Mouse (Mus musculus): ENCODE data around the gene Chek2. TPM values are rescaled to one million over a fixed set of nuclear protein-coding genes. Genes with fewer than 3 reads are reported as not detected.

Chek2 gene
- polyA plus RNA-seq, 1 experiment from 2014 or later, result 47.5 TPM

- no peaks in the 10 kb centered on the region for H3K4me1 ChIP-seq
- H3K27me3 ChIP-seq (ENCODE audit: poor library complexity, severe bottlenecking), result no peaks in the 10 kb centered on the region
- no peak overlapping the region for H3K4me3 ChIP-seq
- DNase-seq (ENCODE audit: extremely low spot score, low spot score), result no peak
- peaks cover 56% of the 10 kb centered on the region for H3K36me3 ChIP-seq (replicated peaks)
- no peak overlapping the region for H3K27ac ChIP-seq
- WGBS, result 83% methylated on average over 1 of the region's 1 CpGs
- no peaks in the 10 kb centered on the region for H3K9me3 ChIP-seq
Measured at GRCm38 (mm10) chr5:110889945-110890344, 50.2 kb downstream of the Chek2 start.

DNA sequence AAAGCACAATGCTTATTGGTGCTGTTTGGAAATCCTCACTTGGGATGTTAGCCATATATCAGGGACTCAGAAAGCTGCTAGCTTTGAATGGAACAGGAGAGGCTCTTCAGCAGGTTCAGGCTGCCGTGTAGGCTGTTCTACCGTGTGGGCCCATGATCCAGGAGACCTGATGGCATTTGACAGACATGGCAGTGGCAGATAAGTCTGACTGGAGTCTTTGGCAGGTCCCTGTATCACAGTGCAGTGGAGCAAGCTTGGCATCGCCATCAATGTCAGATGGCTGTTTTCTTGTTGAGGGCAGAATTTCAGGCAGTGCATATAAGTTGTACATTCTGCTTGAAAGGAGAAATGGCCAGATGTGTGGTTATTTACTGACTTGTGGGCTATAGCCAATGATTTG, 50.8 kb downstream of the Chek2 start:
- no peak overlapping the region for H3K27ac ChIP-seq
- no peak for DNase-seq (ENCODE audit: extremely low spot score, low spot score)
- no peaks in the 10 kb centered on the region for H3K27me3 ChIP-seq (ENCODE audit: poor library complexity, severe bottlenecking)
- H3K4me1 ChIP-seq, result no peaks in the 10 kb centered on the region
- H3K9me3 ChIP-seq, result no peaks in the 10 kb centered on the region
- peaks cover 56% of the 10 kb centered on the region for H3K36me3 ChIP-seq (replicated peaks)
- whole genome bisulfite sequencing, result 98% methylated on average over 3 of the region's 3 CpGs
- H3K4me3 ChIP-seq, result no peak overlapping the region

DNA sequence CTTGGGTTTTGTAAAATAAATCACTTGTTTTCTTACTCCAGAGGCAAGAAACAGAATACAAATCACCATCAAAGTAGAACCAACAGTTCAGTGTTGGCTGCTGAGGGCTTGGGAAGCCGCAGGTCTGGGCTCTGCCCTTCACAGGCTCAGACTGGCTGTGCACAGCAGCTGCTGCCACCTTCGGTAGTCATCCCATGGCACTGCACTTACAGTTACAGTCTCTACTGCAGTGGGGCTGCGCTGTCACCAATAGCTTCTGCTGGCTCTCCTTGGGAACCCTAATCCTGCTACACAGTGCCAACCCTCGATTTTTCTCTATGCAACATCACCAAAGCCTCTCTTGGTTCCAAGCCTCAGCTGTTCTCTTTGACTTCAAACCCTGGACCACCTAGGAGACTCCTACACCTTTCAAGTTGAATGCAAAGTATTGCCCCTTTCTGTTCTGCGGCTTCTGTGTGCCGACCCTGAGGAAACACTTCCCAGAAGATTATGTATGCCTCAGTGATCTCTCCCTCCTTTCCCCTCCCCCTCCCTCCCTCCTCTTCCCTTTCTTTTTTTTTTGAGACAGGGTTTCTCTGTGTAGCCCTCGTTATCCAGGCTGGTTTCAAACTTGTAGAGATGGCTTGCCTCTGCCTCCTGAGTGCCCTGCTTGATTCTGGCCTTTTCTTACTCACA, 57.5 kb downstream of the Chek2 start:
- DNase-seq (ENCODE audit: extremely low spot score, low spot score), result peak; percentile 20
- H3K4me3 ChIP-seq, result no peak overlapping the region
- peak overlapping the region; percentile 74 for H3K27ac ChIP-seq
- H3K27me3 ChIP-seq (ENCODE audit: poor library complexity, severe bottlenecking), result no peaks in the 10 kb centered on the region
- no peaks in the 10 kb centered on the region for H3K9me3 ChIP-seq
- peaks cover 51% of the 10 kb centered on the region for H3K36me3 ChIP-seq (replicated peaks)
- WGBS, result 30% methylated on average over 7 of the region's 7 CpGs
- peaks cover 27% of the 10 kb centered on the region for H3K4me1 ChIP-seq

DNA sequence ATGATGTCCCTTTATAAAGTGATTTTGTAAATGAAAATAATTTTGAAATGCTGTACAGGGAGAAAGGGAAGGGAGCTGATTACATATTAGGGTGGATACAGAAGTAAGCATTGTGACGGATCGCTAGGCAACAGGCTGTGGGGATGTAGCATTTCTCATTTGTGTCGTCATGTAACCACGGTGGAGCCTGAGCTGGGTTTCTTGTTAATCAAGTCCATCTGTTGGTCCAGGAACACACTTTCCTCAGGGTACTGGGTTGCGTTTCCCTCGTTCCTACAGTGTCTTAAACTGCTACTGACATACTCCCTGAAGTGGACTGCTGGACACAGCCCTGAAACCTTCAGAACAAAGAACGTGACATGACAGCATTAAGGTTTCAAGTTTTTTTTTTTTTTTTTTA, 58.4 kb downstream of the Chek2 start:
- Histone ChIP-seq H3K4me1 (peaks cover 27% of the 10 kb centered on the region), H3K9me3 (no peaks in the 10 kb centered on the region), H3K27ac (no peak overlapping the region), H3K4me3 (no peak overlapping the region), H3K27me3 (ENCODE audit: poor library complexity, severe bottlenecking) (no peaks in the 10 kb centered on the region), H3K36me3 (replicated peaks) (peaks cover 45% of the 10 kb centered on the region)
- peak; percentile 29 for DNase-seq (ENCODE audit: extremely low spot score, low spot score)
- 53% methylated on average over 7 of the region's 7 CpGs for WGBS

DNA sequence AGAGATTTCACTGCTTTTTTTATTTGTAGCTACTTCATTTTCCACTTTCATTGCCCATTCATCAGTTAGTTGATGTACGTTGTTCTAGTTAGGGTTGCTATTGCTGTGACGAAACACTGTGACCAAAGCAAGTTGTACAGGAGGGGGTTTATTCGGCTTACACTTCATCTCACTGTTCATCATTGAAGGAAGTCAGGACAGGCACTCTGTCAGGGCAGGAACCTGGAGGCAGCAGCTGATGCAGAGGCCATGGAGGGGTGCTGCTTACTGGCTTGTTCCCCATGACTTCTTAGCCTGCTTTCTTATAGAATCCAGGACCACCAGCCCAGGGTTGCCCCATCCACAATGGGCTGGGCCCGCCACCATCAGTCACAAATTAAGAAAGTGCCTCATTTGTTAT, 59.0 kb downstream of the Chek2 start:
- peaks cover 39% of the 10 kb centered on the region for H3K36me3 ChIP-seq (replicated peaks)

DNA sequence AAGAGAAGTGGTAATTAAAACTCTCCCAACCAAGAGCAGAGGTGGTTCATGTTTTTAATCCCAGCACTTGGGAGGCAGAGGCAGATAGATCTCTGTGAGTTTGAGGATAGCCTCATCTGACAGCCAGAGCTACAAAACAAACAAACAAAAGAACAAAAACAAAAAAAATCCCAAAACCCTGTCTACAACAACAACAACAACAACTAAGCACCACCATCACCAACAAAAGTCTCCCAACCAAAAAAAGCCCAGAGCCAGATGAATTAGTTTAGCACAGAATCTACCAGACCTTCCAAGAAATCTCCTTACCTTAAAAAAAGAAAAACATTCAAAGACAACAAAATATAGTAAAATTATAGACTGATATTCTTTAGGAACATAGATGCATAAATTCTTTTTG, 60.6 kb downstream of the Chek2 start:
- Histone ChIP-seq H3K4me1 (peaks cover 27% of the 10 kb centered on the region), H3K27me3 (ENCODE audit: poor library complexity, severe bottlenecking) (no peaks in the 10 kb centered on the region), H3K4me3 (no peak overlapping the region), H3K36me3 (replicated peaks) (peaks cover 30% of the 10 kb centered on the region), H3K27ac (no peak overlapping the region), H3K9me3 (peaks cover under 1% of the 10 kb centered on the region; the same call in 1 of the 2 replicates)
- DNase-seq (ENCODE audit: extremely low spot score, low spot score), result no peak

More for the DNA sequence above, 59.0 kb downstream of the Chek2 start:
- Histone ChIP-seq H3K4me3 (no peak overlapping the region), H3K27me3 (ENCODE audit: poor library complexity, severe bottlenecking) (no peaks in the 10 kb centered on the region), H3K27ac (0 out of 2 replicates have a peak overlapping the region, but pooled peaks have one; percentile 21), H3K9me3 (no peaks in the 10 kb centered on the region), H3K4me1 (peaks cover 27% of the 10 kb centered on the region)
- no peak for DNase-seq (ENCODE audit: extremely low spot score, low spot score)
- WGBS, result 85% methylated on average over 4 of the region's 4 CpGs

GRCm38 (mm10) chr5:110906708-110907107, 66.9 kb downstream of the Chek2 start:
- 88% methylated on average over 1 of the region's 1 CpGs for WGBS
- Histone ChIP-seq H3K4me3 (no peak overlapping the region), H3K36me3 (replicated peaks) (peaks cover 33% of the 10 kb centered on the region), H3K27ac (no peak overlapping the region), H3K9me3 (peaks cover 4% of the 10 kb centered on the region; the same call in 1 of the 2 replicates), H3K4me1 (no peaks in the 10 kb centered on the region), H3K27me3 (ENCODE audit: poor library complexity, severe bottlenecking) (no peaks in the 10 kb centered on the region)
- DNase-seq (ENCODE audit: extremely low spot score, low spot score), result no peak

DNA sequence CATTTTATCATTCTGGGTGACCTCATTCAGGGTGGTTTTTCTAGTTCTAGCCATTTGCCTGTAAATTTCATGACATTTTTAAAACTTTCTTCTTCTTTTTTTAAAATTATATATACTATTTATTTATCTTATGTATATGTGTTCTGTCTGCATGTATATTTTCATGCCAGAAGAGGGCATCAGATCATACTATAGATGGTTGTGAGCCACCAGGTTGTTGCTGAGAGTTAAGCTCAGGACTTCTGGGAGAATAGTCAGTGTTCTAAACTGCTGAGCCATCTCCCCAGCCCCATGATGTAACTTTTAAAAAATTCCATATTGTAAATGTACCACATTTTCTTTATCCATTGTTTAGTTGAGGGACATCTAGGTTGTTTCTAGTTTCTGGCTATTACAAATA, 69.1 kb downstream of the Chek2 start:
- DNase-seq (ENCODE audit: extremely low spot score, low spot score), result no peak
- H3K27me3 ChIP-seq (ENCODE audit: poor library complexity, severe bottlenecking), result no peaks in the 10 kb centered on the region
- H3K9me3 ChIP-seq, result peaks cover 4% of the 10 kb centered on the region; the same call in 1 of the 2 replicates
- H3K27ac ChIP-seq, result no peak overlapping the region
- peaks cover 25% of the 10 kb centered on the region for H3K36me3 ChIP-seq (replicated peaks)
- H3K4me1 ChIP-seq, result no peaks in the 10 kb centered on the region
- no peak overlapping the region for H3K4me3 ChIP-seq

- H3K27ac ChIP-seq, result no peak overlapping the region
- H3K27me3 ChIP-seq (ENCODE audit: poor library complexity, severe bottlenecking), result no peaks in the 10 kb centered on the region
- WGBS, result 90% methylated on average over 4 of the region's 4 CpGs
- H3K4me1 ChIP-seq, result no peaks in the 10 kb centered on the region
- peaks cover 24% of the 10 kb centered on the region for H3K36me3 ChIP-seq (replicated peaks)
- peaks cover 4% of the 10 kb centered on the region; the same call in 1 of the 2 replicates for H3K9me3 ChIP-seq
- no peak overlapping the region for H3K4me3 ChIP-seq
- DNase-seq (ENCODE audit: extremely low spot score, low spot score), result no peak
Measured at GRCm38 (mm10) chr5:110909955-110910589, 70.3 kb downstream of the Chek2 start.

GRCm38 (mm10) chr5:110914859-110915258, 75.1 kb downstream of the Chek2 start:
- H3K9me3 ChIP-seq, result no peaks in the 10 kb centered on the region
- H3K4me3 ChIP-seq, result no peak overlapping the region
- 91% methylated on average over 11 of the region's 11 CpGs for WGBS
- H3K4me1 ChIP-seq, result no peaks in the 10 kb centered on the region
- H3K27me3 ChIP-seq (ENCODE audit: poor library complexity, severe bottlenecking), result no peaks in the 10 kb centered on the region
- H3K27ac ChIP-seq, result no peak overlapping the region
- DNase-seq (ENCODE audit: extremely low spot score, low spot score), result no peak
- peaks cover 16% of the 10 kb centered on the region; the same call in 1 of the 2 replicates for H3K36me3 ChIP-seq (replicated peaks)

- no peak for DNase-seq (ENCODE audit: extremely low spot score, low spot score)
- WGBS, result 84% methylated on average over 3 of the region's 3 CpGs
- peaks cover 16% of the 10 kb centered on the region; the same call in 1 of the 2 replicates for H3K36me3 ChIP-seq (replicated peaks)
- H3K27ac ChIP-seq, result no peak overlapping the region
- H3K4me3 ChIP-seq, result no peak overlapping the region
- H3K4me1 ChIP-seq, result no peaks in the 10 kb centered on the region
- no peaks in the 10 kb centered on the region for H3K9me3 ChIP-seq
- no peaks in the 10 kb centered on the region for H3K27me3 ChIP-seq (ENCODE audit: poor library complexity, severe bottlenecking)
Measured at GRCm38 (mm10) chr5:110916241-110916640, 76.5 kb downstream of the Chek2 start.

DNA sequence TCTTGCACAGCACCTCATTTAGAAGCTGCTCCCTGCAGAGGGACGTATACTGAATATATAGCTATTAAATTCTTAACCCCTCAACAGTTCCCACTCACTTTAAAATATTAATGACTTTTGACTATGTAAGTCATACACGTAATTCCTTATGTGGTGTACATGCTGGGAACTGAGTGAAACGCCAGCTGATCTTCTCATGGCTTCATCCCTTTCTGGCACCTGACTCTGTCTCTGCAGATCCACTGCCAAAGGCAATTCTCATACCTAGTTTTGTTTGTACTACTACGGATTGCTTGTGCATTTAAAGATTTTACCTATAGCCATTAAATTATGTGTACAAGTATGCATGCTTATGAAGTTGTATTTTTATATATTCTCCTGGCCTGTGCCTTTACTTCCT, 79.8 kb downstream of the Chek2 start:
- Histone ChIP-seq H3K36me3 (replicated peaks) (peaks cover 16% of the 10 kb centered on the region; the same call in 1 of the 2 replicates), H3K9me3 (no peaks in the 10 kb centered on the region), H3K4me3 (no peak overlapping the region), H3K27ac (no peak overlapping the region), H3K27me3 (ENCODE audit: poor library complexity, severe bottlenecking) (no peaks in the 10 kb centered on the region), H3K4me1 (no peaks in the 10 kb centered on the region)
- DNase-seq (ENCODE audit: extremely low spot score, low spot score), result no peak
- WGBS, result 86% methylated on average over 4 of the region's 4 CpGs

DNA sequence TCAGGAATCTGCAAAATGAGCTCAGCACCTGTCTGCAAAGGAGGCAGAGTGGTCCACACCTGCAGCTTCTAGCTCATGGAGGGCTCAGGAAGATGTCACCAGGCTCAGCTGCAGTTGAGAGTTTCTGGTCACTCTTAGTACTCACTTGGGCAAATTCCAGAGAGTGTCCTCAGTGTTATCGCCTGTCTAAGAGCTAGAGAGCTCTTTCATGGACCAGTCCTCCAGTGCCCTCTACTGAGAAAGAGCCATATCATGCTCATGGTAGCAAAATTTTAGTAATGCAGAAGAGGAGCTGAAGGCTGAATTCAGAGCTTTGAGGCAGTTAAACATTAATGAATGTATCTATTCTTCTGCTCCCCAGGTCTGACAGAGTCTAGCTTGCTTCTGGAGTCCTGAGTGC, 83.6 kb downstream of the Chek2 start:
- no peak for DNase-seq (ENCODE audit: extremely low spot score, low spot score)
- no peak overlapping the region for H3K27ac ChIP-seq
- WGBS, result 34% methylated on average over 1 of the region's 1 CpGs
- no peak overlapping the region for H3K4me3 ChIP-seq
- no peaks in the 10 kb centered on the region for H3K4me1 ChIP-seq
- no peaks in the 10 kb centered on the region for H3K9me3 ChIP-seq
- H3K27me3 ChIP-seq (ENCODE audit: poor library complexity, severe bottlenecking), result no peaks in the 10 kb centered on the region
- no peaks in the 10 kb centered on the region; the same call in 1 of the 2 replicates for H3K36me3 ChIP-seq (replicated peaks)
